Mouse (Mus musculus): ENCODE data around the gene Celf5. TPM values are rescaled to one million over a fixed set of nuclear protein-coding genes. Genes with fewer than 3 reads are reported as not detected.
A peak's percentile ranks its signal among the peaks of the same experiment; 100 is the strongest.

Gene Celf5
- polyA plus RNA-seq, 1 experiment from 2014 or later, result 1.3 TPM

GRCm38 (mm10) chr10:81496969-81497368, 14.5 kb upstream of the Celf5 start:
- Histone ChIP-seq H3K36me3 (peaks cover 21% of the 10 kb centered on the region), H3K9ac (0 out of 2 replicates have a peak overlapping the region, but pooled peaks have one; percentile 14), H3K4me2 (peak overlapping the region; percentile 45), H3K27ac (no peak overlapping the region), H3K9me3 (no peaks in the 10 kb centered on the region), H3K27me3 (no peaks in the 10 kb centered on the region), H3K4me1 (peaks cover 37% of the 10 kb centered on the region), H3K4me3 (peak overlapping the region; percentile 90)
- WGBS, result 30% methylated on average over 4 of the region's 4 CpGs
- no peak for ATAC-seq (ENCODE audit: insufficient number of reproducible peaks, low FRiP score, low TSS enrichment, low read depth)

- H3K4me1 ChIP-seq, result peaks cover 37% of the 10 kb centered on the region
- ATAC-seq (ENCODE audit: insufficient number of reproducible peaks, low FRiP score, low TSS enrichment, low read depth), result peak; percentile 93
- H3K27ac ChIP-seq, result peak within 1 kb of the TSS; percentile 85
- under 1% methylated on average over 45 of the region's 45 CpGs for WGBS
- H3K4me3 ChIP-seq, result peak within 1 kb of the TSS; percentile 90
- peak within 1 kb of the TSS; percentile 87 for H3K9ac ChIP-seq
- no peaks in the 10 kb centered on the region for H3K27me3 ChIP-seq
- no peaks in the 10 kb centered on the region for H3K9me3 ChIP-seq
- H3K4me2 ChIP-seq, result peak within 1 kb of the TSS; percentile 95
- peaks cover 26% of the 10 kb centered on the region for H3K36me3 ChIP-seq
Observed at GRCm38 (mm10) chr10:81496264-81496901, 13.9 kb upstream of the Celf5 start, which contains the start of gene Ncln. Gene Ncln (minus strand): TSS chr10:81496392.

- Histone ChIP-seq H3K9me3 (no peaks in the 10 kb centered on the region), H3K4me3 (peak overlapping the region; percentile 90), H3K4me1 (peaks cover 37% of the 10 kb centered on the region), H3K4me2 (peak overlapping the region; percentile 95), H3K9ac (peak overlapping the region; percentile 87), H3K27ac (peak overlapping the region; percentile 61; the same call in 1 of the 2 replicates), H3K36me3 (peaks cover 33% of the 10 kb centered on the region), H3K27me3 (no peaks in the 10 kb centered on the region)
- no peak for ATAC-seq (ENCODE audit: insufficient number of reproducible peaks, low FRiP score, low TSS enrichment, low read depth)
- 1% methylated on average over 41 of the region's 41 CpGs for WGBS
Observed at GRCm38 (mm10) chr10:81495616-81496263, 13.2 kb upstream of the Celf5 start.

- ATAC-seq (ENCODE audit: insufficient number of reproducible peaks, low FRiP score, low TSS enrichment, low read depth), result no peak
- Histone ChIP-seq H3K4me2 (peak overlapping the region; percentile 95), H3K36me3 (peaks cover 39% of the 10 kb centered on the region), H3K4me3 (peak overlapping the region; percentile 90), H3K27ac (no peak overlapping the region), H3K27me3 (no peaks in the 10 kb centered on the region), H3K9me3 (no peaks in the 10 kb centered on the region), H3K9ac (peak overlapping the region; percentile 87), H3K4me1 (peaks cover 37% of the 10 kb centered on the region)
- 68% methylated on average over 6 of the region's 6 CpGs for WGBS
Observed at GRCm38 (mm10) chr10:81495151-81495550, 12.6 kb upstream of the Celf5 start.

GRCm38 (mm10) chr10:81494260-81495041, 11.9 kb upstream of the Celf5 start:
- no peaks in the 10 kb centered on the region for H3K9me3 ChIP-seq
- H3K27me3 ChIP-seq, result no peaks in the 10 kb centered on the region
- 76% methylated on average over 11 of the region's 11 CpGs for WGBS
- ATAC-seq (ENCODE audit: insufficient number of reproducible peaks, low FRiP score, low TSS enrichment, low read depth), result no peak
- H3K4me1 ChIP-seq, result peaks cover 37% of the 10 kb centered on the region
- peak overlapping the region; percentile 90 for H3K4me3 ChIP-seq
- peaks cover 46% of the 10 kb centered on the region for H3K36me3 ChIP-seq
- H3K9ac ChIP-seq, result peak overlapping the region; percentile 87; the same call in 1 of the 2 replicates
- no peak overlapping the region for H3K27ac ChIP-seq
- peak overlapping the region; percentile 95 for H3K4me2 ChIP-seq

GRCm38 (mm10) chr10:81493601-81494220, 11.2 kb upstream of the Celf5 start:
- H3K4me2 ChIP-seq, result no peak overlapping the region
- H3K9me3 ChIP-seq, result no peaks in the 10 kb centered on the region
- H3K4me1 ChIP-seq, result peaks cover 37% of the 10 kb centered on the region
- H3K27me3 ChIP-seq, result no peaks in the 10 kb centered on the region
- no peak overlapping the region for H3K27ac ChIP-seq
- WGBS, result 83% methylated on average over 8 of the region's 8 CpGs
- peaks cover 53% of the 10 kb centered on the region for H3K36me3 ChIP-seq
- no peak overlapping the region for H3K4me3 ChIP-seq
- ATAC-seq (ENCODE audit: insufficient number of reproducible peaks, low FRiP score, low TSS enrichment, low read depth), result no peak
- no peak overlapping the region for H3K9ac ChIP-seq

- no peaks in the 10 kb centered on the region for H3K27me3 ChIP-seq
- 78% methylated on average over 11 of the region's 11 CpGs for WGBS
Observed at GRCm38 (mm10) chr10:81492606-81493240, 10.2 kb upstream of the Celf5 start.

GRCm38 (mm10) chr10:81491018-81491417, 8.5 kb upstream of the Celf5 start:
- H3K27ac ChIP-seq, result no peak overlapping the region
- H3K4me1 ChIP-seq, result peaks cover 29% of the 10 kb centered on the region
- H3K36me3 ChIP-seq, result peaks cover 78% of the 10 kb centered on the region
- no peaks in the 10 kb centered on the region for H3K27me3 ChIP-seq
- no peak overlapping the region for H3K4me3 ChIP-seq
- H3K9me3 ChIP-seq, result no peaks in the 10 kb centered on the region
- no peak for ATAC-seq (ENCODE audit: insufficient number of reproducible peaks, low FRiP score, low TSS enrichment, low read depth)
- no peak overlapping the region for H3K4me2 ChIP-seq
- WGBS, result 86% methylated on average over 9 of the region's 9 CpGs
- H3K9ac ChIP-seq, result no peak overlapping the region

More at GRCm38 (mm10) chr10:81492606-81493240, 10.2 kb upstream of the Celf5 start:
- Histone ChIP-seq H3K36me3 (peaks cover 63% of the 10 kb centered on the region), H3K4me2 (no peak overlapping the region), H3K9ac (no peak overlapping the region), H3K4me3 (no peak overlapping the region), H3K4me1 (peaks cover 37% of the 10 kb centered on the region), H3K9me3 (no peaks in the 10 kb centered on the region), H3K27ac (no peak overlapping the region)
- ATAC-seq (ENCODE audit: insufficient number of reproducible peaks, low FRiP score, low TSS enrichment, low read depth), result no peak

- H3K4me3 ChIP-seq, result no peak overlapping the region
- H3K4me1 ChIP-seq, result peaks cover 22% of the 10 kb centered on the region
- no peak overlapping the region for H3K27ac ChIP-seq
- 82% methylated on average over 14 of the region's 14 CpGs for WGBS
- no peaks in the 10 kb centered on the region for H3K9me3 ChIP-seq
- no peak for ATAC-seq (ENCODE audit: insufficient number of reproducible peaks, low FRiP score, low TSS enrichment, low read depth)
- H3K36me3 ChIP-seq, result peaks cover 78% of the 10 kb centered on the region
- H3K9ac ChIP-seq, result no peak overlapping the region
- H3K27me3 ChIP-seq, result no peaks in the 10 kb centered on the region
- H3K4me2 ChIP-seq, result no peak overlapping the region
Observed at GRCm38 (mm10) chr10:81489941-81490340, 7.4 kb upstream of the Celf5 start.

GRCm38 (mm10) chr10:81488081-81488480, 5.6 kb upstream of the Celf5 start:
- Histone ChIP-seq H3K9me3 (no peaks in the 10 kb centered on the region), H3K36me3 (peaks cover 68% of the 10 kb centered on the region), H3K27me3 (no peaks in the 10 kb centered on the region), H3K4me2 (no peak overlapping the region), H3K4me1 (0 out of 2 replicates have a peak, but pooled peaks cover 3% of the 10 kb centered on the region), H3K9ac (no peak overlapping the region), H3K27ac (no peak overlapping the region), H3K4me3 (no peak overlapping the region)
- ATAC-seq (ENCODE audit: insufficient number of reproducible peaks, low FRiP score, low TSS enrichment, low read depth), result no peak
- 85% methylated on average over 11 of the region's 11 CpGs for WGBS

- no peak overlapping the region for H3K9ac ChIP-seq
- no peak overlapping the region for H3K4me3 ChIP-seq
- 89% methylated on average over 10 of the region's 10 CpGs for WGBS
- H3K36me3 ChIP-seq, result peaks cover 52% of the 10 kb centered on the region
- ATAC-seq (ENCODE audit: insufficient number of reproducible peaks, low FRiP score, low TSS enrichment, low read depth), result no peak
- no peaks in the 10 kb centered on the region for H3K9me3 ChIP-seq
- H3K4me1 ChIP-seq, result peaks cover 9% of the 10 kb centered on the region
- H3K27me3 ChIP-seq, result peaks cover 10% of the 10 kb centered on the region
- no peak overlapping the region for H3K27ac ChIP-seq
- no peak overlapping the region for H3K4me2 ChIP-seq
Observed at GRCm38 (mm10) chr10:81486496-81486895, 4.0 kb upstream of the Celf5 start.
